Mouse (Mus musculus) olfactory bulb, adult 2 months (tissue): ENCODE data around the gene Paox. TPM values are rescaled to one million over a fixed set of nuclear protein-coding genes. Genes with fewer than 3 reads are reported as not detected.
A peak's percentile ranks its signal among the peaks of the same experiment; 100 is the strongest.
"Not testable (repeated sequence)": the region's sequence is repeated elsewhere in the genome, so short reads cannot be mapped to it uniquely, and the experiment has no call there.

Experiments
- H3K27ac ChIP-seq: fragments of 200-500 bp; 2 replicates; pipeline ENCODE4 v1.5.1; 2012; ENCODE audit warnings: low read depth, low read length; ENCODE audit not compliant: insufficient read depth
- H3K4me1 ChIP-seq: fragments of 200-500 bp; 2 replicates; pipeline ENCODE4 v1.6.1; 2012; ENCODE audit warnings: low read length; ENCODE audit not compliant: control insufficient read depth, insufficient read depth
- H3K4me3 ChIP-seq: fragments of 200-500 bp; 2 replicates; pipeline ENCODE4 v1.5.1; 2012; ENCODE audit warnings: mild to moderate bottlenecking, low read depth, low read length, moderate library complexity; ENCODE audit not compliant: insufficient read depth
- CTCF ChIP-seq: fragments of 200-500 bp; IDR thresholded peaks from 2 replicates; pipeline ENCODE4 v1.5.1; 2012; ENCODE audit warnings: low read depth, mild to moderate bottlenecking, low read length, moderate library complexity; ENCODE audit not compliant: insufficient read depth
- POLR2A ChIP-seq: fragments of 200-500 bp; IDR thresholded peaks from 2 replicates; pipeline ENCODE4 v1.6.1; 2012; ENCODE audit warnings: mild to moderate bottlenecking, low read depth, low read length, moderate library complexity; ENCODE audit not compliant: insufficient read depth
- WGBS: fragments of 180-500 bp; shearing (Covaris S2); methylation state at CpG from one replicate; pipeline ENCODE4 v1.1.7; 2018; 5-methylcytosine and 5-hydroxymethylcytosine counted together
- polyA plus RNA-seq: library from polyadenylated mRNA; stranded (reverse); fragments of >200 nt; gene quantifications from 2 replicates; pipeline ENCODE4 v1.2.4, GENCODE M21; 2012; ENCODE audit warnings: low replicate concordance; ENCODE audit not compliant: missing spikeins, insufficient read depth, insufficient read length

Paox gene
- polyA plus RNA-seq, 1 experiment: not detected

DNA sequence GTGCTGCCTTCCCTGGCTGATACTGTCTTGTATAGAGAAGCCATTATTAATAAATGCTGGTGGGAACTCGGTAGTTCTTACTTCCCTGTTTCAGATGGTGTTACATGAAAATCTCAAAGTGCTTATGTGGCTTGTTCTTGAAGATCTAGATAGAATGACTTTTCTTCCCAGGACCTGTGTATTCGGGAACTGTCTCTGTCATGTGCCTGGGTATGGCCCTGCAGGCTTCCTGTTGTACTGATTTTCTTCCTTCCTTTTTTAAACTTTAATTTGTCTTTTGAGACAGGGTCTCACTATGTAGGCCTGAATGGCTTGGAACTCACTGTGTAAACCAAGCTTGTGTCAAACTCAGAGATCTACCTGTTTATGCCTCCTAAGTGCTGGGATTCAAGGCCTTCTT lies 12.3 kb downstream of the Paox start:
- TF ChIP-seq CTCF: no peak
- TF ChIP-seq POLR2A: no peak
- WGBS: 83% methylated on average over 2 of the region's 2 CpGs
- Histone ChIP-seq H3K4me1 (0 out of 2 replicates have a peak, but pooled peaks cover 5% of the 10 kb centered on the region), H3K27ac (no peak overlapping the region), H3K4me3 (no peak overlapping the region)

DNA sequence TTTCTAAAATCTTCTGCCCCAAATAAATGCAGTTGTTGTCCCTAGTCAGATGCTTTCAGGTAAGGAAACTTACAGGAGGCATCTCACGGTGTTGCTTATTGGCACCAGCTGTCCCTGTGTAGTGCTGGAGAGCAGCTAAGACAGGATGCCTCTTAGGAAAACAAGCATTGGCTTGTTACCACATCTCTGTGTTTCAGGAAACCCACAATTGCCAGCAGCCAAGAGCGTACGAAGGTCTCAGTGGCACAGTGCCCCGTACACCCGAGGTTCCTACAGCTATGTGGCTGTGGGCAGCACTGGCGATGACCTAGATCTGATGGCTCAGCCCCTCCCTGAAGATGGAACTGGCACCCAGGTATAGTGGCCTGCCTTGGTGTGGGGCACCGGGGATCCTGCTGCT lies 16.6 kb downstream of the Paox start:
- not testable (repeated sequence) for H3K4me1 ChIP-seq, H3K27ac ChIP-seq, H3K4me3 ChIP-seq
- 88% methylated on average over 7 of the region's 7 CpGs for WGBS

DNA sequence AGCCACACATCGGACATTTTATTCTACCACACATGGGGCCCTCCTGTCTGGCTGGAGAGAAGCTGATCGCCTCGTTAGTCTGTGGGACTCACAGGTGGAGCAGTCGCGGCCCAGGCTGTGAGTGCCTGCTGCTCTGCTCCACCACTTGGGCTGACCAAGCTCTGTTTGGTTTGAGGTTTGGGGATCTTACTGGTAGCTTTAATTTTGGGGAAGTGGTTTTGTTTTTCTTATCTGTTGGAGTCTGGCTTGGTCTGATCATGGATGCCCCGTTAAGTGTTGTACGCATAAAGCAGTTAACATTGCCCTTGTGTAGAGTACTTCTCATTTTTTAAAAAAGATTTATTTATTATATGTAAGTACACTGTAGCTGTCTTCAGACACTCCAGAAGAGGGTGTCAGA lies 18.4 kb downstream of the Paox start:
- 85% methylated on average over 7 of the region's 7 CpGs for WGBS
- H3K4me1 ChIP-seq, H3K4me3 ChIP-seq, H3K27ac ChIP-seq: not testable (repeated sequence)

DNA sequence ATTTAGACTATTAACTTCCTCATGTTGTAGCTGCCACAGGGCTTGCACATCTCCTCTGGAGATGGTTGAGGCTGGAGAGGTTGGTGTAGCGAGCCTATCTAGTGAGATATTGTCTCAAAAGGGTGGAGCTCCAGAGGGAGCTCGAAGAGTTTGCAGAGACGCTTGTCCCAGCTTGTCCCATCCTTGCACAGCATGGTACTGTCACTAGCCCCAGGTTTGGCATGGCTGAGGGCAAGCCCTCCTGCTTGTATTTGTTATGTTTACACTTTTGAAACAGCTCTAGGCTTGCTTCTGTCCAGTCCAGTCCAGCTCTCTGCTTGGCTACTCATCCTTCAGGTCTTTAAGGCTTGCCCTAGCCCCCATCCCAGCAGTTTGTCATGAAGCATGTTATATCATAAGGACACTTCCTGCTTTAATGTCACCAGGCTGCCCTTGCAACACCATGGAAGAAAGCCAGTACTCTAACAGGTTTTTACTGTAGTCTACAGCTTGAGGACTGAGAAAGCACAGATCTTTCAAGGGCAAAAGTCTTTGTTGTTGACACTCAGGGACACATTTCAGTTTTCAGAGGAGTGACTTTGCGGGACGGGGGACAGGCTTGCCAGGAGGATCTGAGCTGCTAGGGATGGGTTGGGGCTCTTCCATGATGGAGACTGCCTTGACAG lies 19.6 kb downstream of the Paox start:
- Histone ChIP-seq H3K27ac (no peak overlapping the region), H3K4me1 (no peaks in the 10 kb centered on the region), H3K4me3 (no peak overlapping the region)
- TF ChIP-seq POLR2A: no peak
- WGBS: 87% methylated on average over 5 of the region's 5 CpGs

- TF ChIP-seq POLR2A: peak; percentile 74
- no peak for TF ChIP-seq CTCF
- Histone ChIP-seq H3K4me1 (no peaks in the 10 kb centered on the region), H3K27ac (peak within 1 kb of the TSS; percentile 85), H3K4me3 (peak within 1 kb of the TSS; percentile 98)
- WGBS: 2% methylated on average over 39 of the region's 39 CpGs
These were observed 21.8 kb downstream of the Paox start, which contains the start of gene Mtg1 for GRCm38 (mm10) chr7:140137135-140138020. Gene Mtg1 (plus strand): TSS chr7:140137564.

DNA sequence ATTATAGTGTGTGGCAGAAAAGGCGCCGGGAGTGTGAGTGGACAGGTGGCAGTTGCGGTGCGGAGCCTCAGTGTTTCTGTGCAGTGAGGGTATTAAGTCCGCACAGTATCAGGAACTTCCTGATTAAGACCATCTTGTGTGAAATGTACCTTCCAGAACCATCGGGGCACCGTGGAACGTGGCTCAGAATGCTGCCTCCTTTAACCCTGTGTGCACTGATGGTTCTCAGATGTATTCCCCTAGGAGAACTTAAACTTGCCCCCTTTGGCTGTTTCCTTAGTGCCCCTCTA lies 22.4 kb downstream of the Paox start:
- Histone ChIP-seq H3K4me3 (peak overlapping the region; percentile 98), H3K27ac (peak overlapping the region; percentile 85), H3K4me1 (no peaks in the 10 kb centered on the region)
- WGBS: 0% methylated on average over 8 of the region's 8 CpGs
- no peak for TF ChIP-seq CTCF
- TF ChIP-seq POLR2A: no peak

- no peak for TF ChIP-seq POLR2A
- peak; percentile 40 for TF ChIP-seq CTCF
- WGBS: 5% methylated on average over 14 of the region's 14 CpGs
These were observed 25.8 kb downstream of the Paox start for GRCm38 (mm10) chr7:140141350-140141749.

DNA sequence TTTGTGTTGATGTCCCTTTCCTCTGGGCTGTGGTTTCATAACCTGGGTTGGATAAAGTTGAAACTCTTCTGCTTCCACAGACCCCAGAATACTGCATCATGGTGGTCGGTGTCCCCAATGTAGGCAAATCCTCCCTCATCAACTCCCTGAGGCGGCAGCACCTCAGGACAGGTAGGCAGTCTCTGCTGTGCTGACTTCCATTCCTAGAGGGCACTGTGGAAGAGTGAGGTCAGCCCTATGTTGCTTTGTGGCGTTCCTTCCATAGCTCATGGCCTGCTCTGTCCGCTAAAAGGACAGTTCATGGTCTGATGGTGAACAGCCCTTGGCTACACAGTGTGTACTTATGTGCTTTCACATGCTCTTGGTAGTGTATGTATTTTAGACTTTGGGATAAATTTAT lies 29.0 kb downstream of the Paox start:
- Histone ChIP-seq H3K4me1 (no peaks in the 10 kb centered on the region), H3K27ac (no peak overlapping the region), H3K4me3 (no peak overlapping the region)
- 83% methylated on average over 4 of the region's 4 CpGs for WGBS
- TF ChIP-seq POLR2A (no peak), CTCF (no peak)

More at GRCm38 (mm10) chr7:140141350-140141749, 25.8 kb downstream of the Paox start:
- Histone ChIP-seq H3K27ac (no peak overlapping the region), H3K4me1 (no peaks in the 10 kb centered on the region), H3K4me3 (no peak overlapping the region)

GRCm38 (mm10) chr7:140153383-140153782 lies 37.8 kb downstream of the Paox start:
- TF ChIP-seq CTCF (no peak), POLR2A (no peak)

More at GRCm38 (mm10) chr7:140153383-140153782, 37.8 kb downstream of the Paox start:
- H3K4me3 ChIP-seq: peak overlapping the region; percentile 77
- WGBS: 1% methylated on average over 28 of the region's 28 CpGs
- H3K27ac ChIP-seq: 0 out of 2 replicates have a peak overlapping the region, but pooled peaks have one; percentile 1
- H3K4me1 ChIP-seq: peaks cover 10% of the 10 kb centered on the region
